Mouse (Mus musculus): ENCODE results near the gene Ppil3.

Ppil3 gene

DNA sequence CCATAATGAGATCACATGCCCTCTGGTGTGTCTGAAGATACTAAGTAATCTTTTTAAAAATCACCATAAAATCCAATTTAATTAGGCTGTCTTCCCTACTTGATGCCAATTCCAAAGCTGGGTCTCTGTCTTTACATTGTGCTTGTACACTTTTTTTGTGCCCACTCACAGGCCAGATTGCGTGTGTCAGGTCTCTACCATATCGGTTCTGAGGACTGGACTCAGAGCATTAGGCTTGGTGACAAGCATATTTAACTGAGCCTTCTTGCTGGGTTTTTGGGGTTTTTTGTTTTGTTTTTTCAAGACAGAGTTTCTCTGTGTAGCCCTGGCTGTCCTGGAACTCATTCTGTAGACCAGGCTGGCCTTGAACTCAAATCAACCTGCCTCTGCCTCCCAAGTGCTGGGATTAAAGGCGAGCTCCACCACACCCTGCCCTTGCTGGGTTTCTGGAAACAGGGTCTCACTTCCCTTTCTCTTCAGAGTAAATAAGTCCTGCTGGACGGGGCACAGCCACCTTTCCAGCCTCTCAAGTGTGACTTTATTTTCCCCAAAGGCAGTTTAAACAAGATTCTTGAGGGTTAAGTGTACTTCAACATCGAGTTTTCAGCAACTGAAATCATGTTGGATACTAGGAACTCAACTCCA lies 35.6 kb downstream of the Ppil3 start:
- DNase-seq (ENCODE audit: low read depth), result peak; percentile 38

DNA sequence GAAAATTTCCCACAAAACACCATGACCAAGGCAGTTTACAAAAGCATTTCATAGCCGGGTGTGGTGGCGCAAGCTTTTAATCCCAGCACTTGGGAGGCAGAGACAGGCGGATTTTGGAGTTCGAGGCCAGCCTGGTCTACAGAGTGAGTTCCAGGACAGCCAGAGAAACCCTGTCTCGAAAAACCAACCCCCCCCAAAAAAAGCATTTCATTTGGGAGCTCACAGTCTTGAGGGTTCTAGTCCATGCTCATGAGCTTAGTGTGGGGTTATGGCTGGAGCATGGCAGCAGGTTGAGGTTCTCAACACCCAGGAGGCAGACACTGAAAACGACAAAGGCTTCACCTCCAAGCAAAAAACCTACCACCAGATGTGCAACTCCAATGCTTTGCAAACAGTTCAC lies 37.1 kb downstream of the Ppil3 start:
- DNase-seq (ENCODE audit: low read depth), result peak; percentile 39

DNA sequence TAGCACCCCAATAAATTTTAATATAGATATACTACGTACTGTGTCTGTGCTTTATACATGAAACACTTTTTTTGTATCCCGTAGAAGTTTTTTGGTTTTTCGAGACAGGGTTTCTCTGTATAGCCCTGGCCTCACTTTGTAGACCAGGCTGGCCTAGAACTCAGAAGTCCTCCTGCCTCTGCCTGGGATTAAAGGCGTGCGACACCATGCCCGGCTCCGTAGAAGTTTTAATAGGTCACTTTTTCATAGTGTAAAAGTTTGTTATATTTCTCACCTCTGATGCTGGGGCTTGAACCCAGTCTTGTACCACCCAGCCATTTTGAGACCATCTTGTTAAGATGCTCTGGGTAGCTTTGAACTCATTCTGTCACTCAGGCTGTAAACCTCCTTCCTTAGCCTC lies 38.0 kb downstream of the Ppil3 start:
- no peak for DNase-seq (ENCODE audit: low read depth)

DNA sequence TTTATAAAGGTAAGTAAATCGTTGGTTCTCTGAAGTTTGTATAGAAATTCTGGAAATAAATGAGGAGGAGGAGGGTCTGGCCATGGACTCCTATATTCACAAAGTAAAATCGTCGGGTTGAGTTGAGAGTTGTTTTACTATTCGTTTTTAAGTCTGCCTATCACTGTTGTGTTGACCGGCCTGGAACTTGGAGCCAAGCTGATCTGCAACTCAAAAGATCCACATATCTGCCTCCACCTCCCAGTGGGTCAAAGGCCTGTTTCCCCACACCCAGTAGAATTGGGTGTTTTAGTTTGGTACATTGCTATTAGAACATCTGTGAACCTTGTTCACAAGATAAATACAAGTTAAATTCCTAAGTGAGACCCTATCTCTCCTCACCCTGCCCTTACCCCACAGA lies 41.5 kb downstream of the Ppil3 start:
- DNase-seq (ENCODE audit: low read depth), result no peak

DNA sequence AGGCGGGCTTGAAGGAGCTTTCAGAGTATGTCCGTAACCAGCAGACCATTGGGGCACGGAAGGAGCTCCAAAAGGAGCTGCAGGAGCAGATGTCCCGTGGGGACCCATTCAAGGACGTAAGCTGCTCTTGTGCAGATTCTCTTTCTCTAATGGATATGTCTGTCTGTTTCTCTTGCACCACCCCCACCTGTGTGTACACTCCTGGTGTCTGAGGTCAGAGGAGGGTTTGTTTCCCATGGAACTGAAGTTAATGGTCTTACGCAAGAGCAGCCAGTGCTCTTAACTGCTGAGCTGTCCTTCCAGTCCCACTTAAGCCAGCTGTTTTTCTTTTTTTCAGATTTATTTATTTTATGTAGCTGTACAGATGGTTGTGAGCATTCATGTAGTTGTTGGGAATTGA lies 43.9 kb downstream of the Ppil3 start:
- peak; percentile 1 for DNase-seq (ENCODE audit: low read depth)

DNA sequence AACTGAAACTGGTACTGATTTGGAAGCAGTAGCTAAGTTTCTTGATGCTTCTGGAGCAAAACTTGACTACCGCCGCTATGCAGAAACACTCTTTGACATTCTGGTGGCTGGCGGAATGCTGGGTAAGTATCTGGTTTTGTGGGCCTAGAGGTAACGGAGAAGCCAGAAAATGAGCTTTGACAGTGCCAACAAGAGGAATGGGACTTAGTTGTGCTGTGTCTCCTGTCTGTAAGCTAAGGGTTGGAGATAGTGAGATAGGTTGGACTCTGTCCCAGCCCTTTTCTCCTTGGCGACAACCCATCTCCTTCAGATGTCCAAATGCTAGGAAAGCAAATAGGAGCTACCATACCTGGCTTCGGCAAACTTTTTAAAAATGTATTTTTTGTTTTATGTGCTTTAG lies 47.6 kb downstream of the Ppil3 start:
- DNase-seq (ENCODE audit: low read depth), result no peak

DNA sequence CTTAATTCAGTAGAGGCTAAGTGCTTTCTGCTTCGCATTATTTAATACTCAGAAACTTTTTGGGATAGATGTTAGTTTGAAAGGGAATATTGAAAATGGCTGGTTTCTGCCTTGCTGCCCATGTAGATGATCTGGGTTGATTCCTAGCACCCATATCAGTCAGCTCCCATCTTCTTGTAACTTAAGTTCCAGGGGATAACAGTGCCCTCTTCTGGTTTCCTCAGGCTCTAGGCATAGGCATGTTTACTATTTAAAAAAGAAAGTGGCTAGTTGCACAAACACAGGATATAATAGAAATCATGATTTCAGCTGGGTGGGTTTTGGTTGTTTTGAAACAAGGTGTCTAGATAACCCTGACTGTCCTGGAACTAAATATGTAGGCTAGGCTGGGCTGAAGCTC lies 49.1 kb downstream of the Ppil3 start:
- DNase-seq (ENCODE audit: low read depth), result peak; percentile 36

DNA sequence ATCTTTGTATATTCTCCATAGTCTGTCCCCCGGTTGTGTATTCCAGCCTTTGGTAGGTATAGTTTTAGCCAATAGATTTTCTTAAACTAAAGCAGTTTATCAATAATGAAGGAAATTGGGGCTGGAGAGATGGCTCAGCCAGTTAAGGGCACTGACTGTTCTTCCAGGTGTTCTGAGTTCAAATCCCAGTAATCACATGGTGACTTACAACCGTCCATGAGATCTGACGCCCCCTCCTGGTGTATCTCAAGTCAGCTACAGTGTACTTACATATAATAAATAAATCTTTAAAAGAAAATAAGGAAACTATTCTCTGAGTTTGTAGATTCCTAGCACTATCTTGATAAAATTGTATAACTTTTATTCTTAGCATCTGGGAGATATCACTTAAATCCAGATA lies 49.9 kb downstream of the Ppil3 start:
- peak; percentile 38 for DNase-seq (ENCODE audit: low read depth)

DNA sequence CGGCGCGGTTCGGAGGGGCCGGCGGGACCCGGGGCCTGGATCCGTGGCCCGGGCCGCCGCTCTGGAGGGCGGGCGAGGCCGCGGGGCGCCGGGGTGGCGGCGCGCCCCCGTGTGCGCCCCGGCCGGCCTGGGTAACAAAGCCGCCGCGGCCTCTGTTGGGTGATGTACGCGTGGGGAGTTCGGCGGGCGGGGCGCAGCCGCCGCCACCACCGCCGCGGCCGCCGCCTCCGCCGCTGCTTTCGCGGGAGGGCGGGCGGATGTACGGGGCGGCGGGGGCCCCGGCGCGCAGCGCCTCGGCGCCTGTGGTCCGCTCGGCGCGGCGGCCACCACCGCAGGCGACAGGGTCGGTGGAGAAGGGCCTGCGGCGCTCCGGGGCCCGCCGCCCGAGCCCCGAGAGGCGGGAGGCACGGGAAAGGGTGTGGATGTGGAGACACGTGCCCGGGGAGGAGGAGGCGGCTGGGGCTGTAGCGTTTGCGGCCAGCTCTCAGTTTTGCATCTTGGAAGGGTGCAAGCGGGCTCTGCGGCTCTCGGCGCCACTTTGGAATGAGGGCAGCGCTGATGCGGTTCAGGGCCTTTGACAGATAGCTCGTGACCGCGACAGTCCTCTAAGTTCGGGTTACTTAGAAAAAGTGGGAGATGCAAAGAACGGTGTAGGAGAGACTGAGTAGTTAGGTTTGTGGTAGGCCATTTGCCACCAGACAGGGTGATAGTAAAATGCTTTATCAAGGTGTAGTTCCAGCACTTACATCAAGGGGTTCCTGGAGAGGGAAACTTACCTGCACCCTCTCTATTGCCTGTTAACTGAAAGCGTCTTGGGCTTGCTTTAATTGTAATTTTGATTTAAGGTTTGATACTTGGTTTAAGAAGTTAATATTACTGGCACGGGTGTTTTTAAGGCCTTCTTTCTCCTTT lies 51.7 kb downstream of the Ppil3 start:
- peak; percentile 69 for DNase-seq (ENCODE audit: low read depth)

DNA sequence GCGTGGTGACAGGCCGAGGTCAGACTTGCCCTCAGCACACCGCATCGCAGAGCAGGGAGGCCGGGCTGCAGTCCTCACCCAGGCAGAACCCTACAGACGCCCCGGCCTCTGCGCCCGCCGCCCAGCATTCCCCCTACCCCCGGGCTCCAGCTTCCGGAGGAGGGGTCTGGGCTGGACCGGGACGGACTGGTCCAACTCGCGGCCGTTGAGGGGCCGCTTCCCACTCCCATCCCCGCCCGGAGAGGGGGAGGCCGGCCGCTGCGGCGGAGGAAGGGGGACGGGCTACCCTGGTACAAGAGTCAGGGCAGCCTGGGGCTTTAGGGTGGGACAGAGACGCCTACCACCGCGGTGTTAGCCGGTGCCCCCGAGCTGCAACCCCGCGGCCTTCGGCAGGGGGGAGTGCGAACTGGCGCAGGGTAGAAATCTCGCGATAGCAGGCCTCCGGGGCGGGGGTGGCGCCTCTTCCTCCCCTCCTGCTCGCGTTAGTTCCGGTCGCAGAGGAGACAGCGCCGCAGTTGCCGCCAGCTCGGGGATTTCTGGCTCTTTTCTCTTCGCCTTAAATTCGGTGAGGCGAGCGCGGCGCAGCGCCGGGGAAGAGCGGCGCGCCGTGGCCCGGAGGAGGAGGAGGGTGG lies 52.5 kb downstream of the Ppil3 start, which contains the start of gene Bzw1:
Bzw1 (plus strand) TSS at position 247 of the 632 bp plus-strand sequence.
- peak; percentile 96 for DNase-seq (ENCODE audit: low read depth)

DNA sequence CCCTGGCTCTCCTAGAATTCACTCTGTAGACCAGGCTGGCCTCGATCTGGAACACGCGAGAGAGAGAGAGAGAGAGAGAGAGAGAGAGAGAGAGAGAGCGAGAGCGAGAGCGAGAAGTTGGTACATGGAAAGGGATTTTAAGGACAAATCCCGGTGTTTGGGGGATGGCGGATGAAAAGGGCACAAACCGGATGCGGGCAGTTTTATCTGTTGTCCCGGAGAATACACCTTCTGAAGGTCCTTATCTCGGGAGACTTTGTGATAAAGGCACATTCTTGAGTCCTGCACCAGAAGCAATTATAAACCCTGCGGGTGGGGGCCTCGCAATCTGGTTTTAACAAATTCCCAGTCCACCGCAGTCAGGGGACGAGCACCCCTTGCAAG lies 53.0 kb downstream of the Ppil3 start:
- DNase-seq (ENCODE audit: low read depth), result no peak

DNA sequence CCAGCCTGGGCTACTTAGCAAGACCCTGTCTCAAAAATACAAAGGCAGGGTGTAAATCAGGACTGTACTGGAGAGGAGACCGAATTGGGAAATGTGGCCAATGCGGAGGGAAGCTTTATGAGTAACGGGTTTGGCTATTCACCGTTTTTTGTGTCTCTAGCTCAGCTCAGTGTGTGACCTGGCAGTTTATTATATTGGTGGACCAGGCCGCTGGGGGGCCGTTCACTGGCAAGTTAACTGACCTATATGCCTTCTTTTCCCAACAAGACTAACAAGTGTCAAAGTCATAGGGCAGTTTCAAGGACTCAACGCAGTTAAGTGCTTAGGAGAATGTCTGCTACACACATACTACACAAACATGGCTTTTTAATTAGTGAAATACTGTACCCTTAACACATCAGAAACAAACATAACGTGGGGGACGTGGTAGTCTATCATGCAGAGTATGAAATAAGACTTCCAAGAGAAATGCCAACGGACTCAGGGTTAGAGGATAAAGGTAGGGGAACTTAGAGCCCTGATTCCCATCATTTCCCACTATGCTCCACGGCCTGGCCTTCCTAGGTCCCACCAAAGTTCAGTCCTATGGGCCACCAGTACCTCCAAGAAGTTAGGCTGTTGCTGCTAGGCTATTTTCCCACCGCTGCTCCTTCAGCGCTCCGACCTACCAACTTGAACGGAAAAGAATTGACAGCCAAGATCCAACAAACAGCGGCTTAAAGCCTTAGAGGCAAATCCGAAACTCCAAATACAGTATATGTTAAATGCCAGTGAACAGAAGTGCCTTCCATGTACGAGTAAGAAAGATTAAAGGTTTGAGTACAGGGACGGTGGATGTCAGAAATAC lies 53.6 kb downstream of the Ppil3 start:
- DNase-seq (ENCODE audit: low read depth), result no peak

DNA sequence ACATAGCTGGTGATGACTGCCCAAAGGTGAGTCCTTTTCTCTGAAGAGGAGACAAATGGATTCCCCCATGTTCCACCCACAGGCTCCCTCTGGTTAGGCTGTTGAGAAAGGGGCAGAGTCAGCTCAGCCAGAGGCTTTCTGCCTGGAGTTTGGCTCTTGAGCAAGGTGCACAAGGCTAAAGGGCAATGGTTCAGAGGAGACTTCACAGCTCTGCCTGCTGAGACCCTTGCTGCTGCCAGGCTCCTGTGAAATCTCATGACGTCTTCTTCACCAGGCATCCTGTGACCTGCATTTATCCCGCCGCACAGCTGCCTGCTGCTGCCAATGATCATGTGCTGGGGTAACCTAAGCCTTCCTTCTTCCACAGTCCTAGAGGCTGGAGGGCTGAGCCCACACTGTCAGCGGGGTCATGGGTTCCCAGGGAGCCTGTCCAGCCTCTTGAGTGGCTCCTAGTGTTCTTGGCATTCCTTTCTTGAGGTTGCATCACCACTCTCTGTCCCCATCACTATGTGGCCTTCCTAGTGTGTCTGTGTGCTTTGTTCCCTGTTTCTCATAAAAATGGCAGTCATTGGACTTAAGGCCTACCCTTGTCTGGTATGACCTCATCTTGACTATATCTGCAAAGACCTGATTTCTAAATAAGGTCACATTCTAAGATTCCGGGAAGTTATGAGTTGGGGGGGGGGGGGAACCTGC lies 62.6 kb downstream of the Ppil3 start:
- no peak for DNase-seq (ENCODE audit: low read depth)
